Mouse (Mus musculus) megakaryocyte-erythroid progenitor cell, adult 5 weeks (primary cell): ENCODE measurements around the gene Gm20425. TPM values are rescaled to one million over a fixed set of nuclear protein-coding genes. Genes with fewer than 3 reads are reported as not detected.

Experiments used
- polyA plus RNA-seq: library from polyadenylated mRNA; stranded (reverse); fragments of >175 nt; gene quantifications from 2 replicates; pipeline ENCODE4 v1.2.3, GENCODE M21; 2012

Gm20425 gene
- 1.8 TPM in 1 of 2 replicates, not detected in the other for polyA plus RNA-seq

GRCm38 (mm10) chr9:103230151-103230951, at the start of gene Gm20425, which contains the start of gene Trf:
Gene Gm20425 (minus strand): TSS chr9:103230307.
Gene Trf (minus strand): TSS chr9:103230444.

GRCm38 (mm10) chr9:103201561-103202260, 28.4 kb downstream of the Gm20425 start, which contains the start of gene Srprb:
Gene Srprb (minus strand): TSS chr9:103202137.

Other genes starting within 250 kb of the Gm20425 start
- gene Slco2a1, start 241.6 kb downstream of the Gm20425 start, polyA plus RNA-seq: 0.12 TPM in 2 replicates
- gene Rab6b, start 118.5 kb downstream of the Gm20425 start, polyA plus RNA-seq: 4.4 and 4.6 TPM in 2 replicates
- 31.3 and 33.7 TPM in 2 replicates for gene Srprb, start 28.2 kb downstream of the Gm20425 start, polyA plus RNA-seq
- gene Trf, start 137 bp upstream of the Gm20425 start, polyA plus RNA-seq: 32.9 and 39.2 TPM in 2 replicates
- gene 1300017J02Rik, start 74.8 kb upstream of the Gm20425 start, polyA plus RNA-seq: 1.1 and 1.5 TPM in 2 replicates
- 38.4 and 45.0 TPM in 2 replicates for gene Topbp1, start 74.9 kb upstream of the Gm20425 start, polyA plus RNA-seq
- gene Cdv3, start 135.5 kb upstream of the Gm20425 start, polyA plus RNA-seq: 223 and 327 TPM in 2 replicates